In the genomic region with DNA sequence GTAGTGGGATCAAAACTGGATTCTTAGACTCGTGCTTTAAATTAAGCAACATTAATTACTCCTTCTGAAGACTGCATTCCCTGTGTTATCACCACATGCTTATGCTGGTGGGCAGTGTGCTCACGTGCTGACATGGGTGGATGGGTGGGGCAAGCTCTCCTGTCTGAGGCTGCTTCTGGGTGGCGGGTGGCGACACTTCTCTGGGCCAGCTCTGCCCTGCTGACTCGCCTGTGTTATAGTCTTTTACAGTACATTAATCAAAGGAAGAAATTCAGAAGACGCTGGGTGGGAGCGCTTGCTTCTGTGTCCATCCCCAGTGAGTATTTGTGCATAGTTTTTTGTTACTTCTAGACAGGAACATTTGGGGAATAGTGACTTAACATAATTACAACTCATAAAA, we compare ENCODE assay signal across 20 mouse cellular contexts. TPM values are rescaled to one million over a fixed set of nuclear protein-coding genes. Genes with fewer than 3 reads are reported as not detected.
A peak's percentile ranks its signal among the peaks of the same experiment; 100 is the strongest.
DNase-seq lines count a peak whose midpoint lies in the region; ATAC-seq lines count a peak whose summit lies in the region.
"Had no signal": no experiment of that assay in that cellular context is flagged by ENCODE, and none has a peak within 500 bp of the region (broad histone marks: within the 10 kb centered on the region; RNA-seq: fewer than 3 reads in every experiment).

No protein-coding gene starts in this region.

- peaks cover 1% of the 10 kb centered on the region; the same call in 1 of the 2 replicates for H3K9me3 ChIP-seq in limb, embryonic 12.5 days
- no peaks in the 10 kb centered on the region for H3K9me3 ChIP-seq in limb, embryonic 10.5 days (replicated peaks)
- H3K9me3 ChIP-seq in embryonic facial prominence, embryonic 14.5 days (ENCODE audit: control insufficient read depth, low read length): 0 out of 2 replicates have a peak, but pooled peaks cover 2% of the 10 kb centered on the region
- H3K9me3 ChIP-seq: forebrain, embryonic 13.5 days; forebrain, embryonic 15.5 days had no signal

- no peak overlapping the region for H3K9ac ChIP-seq in limb, embryonic 12.5 days (replicated peaks)
- no peak overlapping the region for H3K9ac ChIP-seq in embryonic facial prominence, embryonic 14.5 days (ENCODE audit: low read depth, low read length)
- H3K9ac ChIP-seq: forebrain, embryonic 13.5 days; forebrain, embryonic 15.5 days; forebrain, postnatal 0 days had no signal

- no peaks in the 10 kb centered on the region for H3K27me3 ChIP-seq in limb, embryonic 12.5 days
- no peaks in the 10 kb centered on the region for H3K27me3 ChIP-seq in limb, embryonic 10.5 days (ENCODE audit: low read depth, poor library complexity, severe bottlenecking)
- H3K27me3 ChIP-seq in embryonic facial prominence, embryonic 14.5 days (replicated peaks; ENCODE audit: control insufficient read depth, insufficient read depth, low read length): no peaks in the 10 kb centered on the region
- H3K27me3 ChIP-seq: forebrain, embryonic 13.5 days; forebrain, embryonic 15.5 days; Patski had no signal

- no peak for ATAC-seq in limb, embryonic 12.5 days (ENCODE audit: insufficient number of reproducible peaks, insufficient read depth, low FRiP score, low TSS enrichment, low read depth)
- ATAC-seq in embryonic facial prominence, embryonic 14.5 days (ENCODE audit: low read depth): no peak
- ATAC-seq: activated CD4-positive, CD25-positive, alpha-beta regulatory T cell, adult 4 months; forebrain, embryonic 13.5 days; forebrain, embryonic 15.5 days; forebrain, postnatal 0 days; Patski had no signal

- H3K4me1 ChIP-seq in limb, embryonic 12.5 days (replicated peaks): peaks cover 8% of the 10 kb centered on the region; the same call in 1 of the 2 replicates
- H3K4me1 ChIP-seq in limb, embryonic 10.5 days: 0 out of 2 replicates have a peak, but pooled peaks cover 10% of the 10 kb centered on the region
- H3K4me1 ChIP-seq in embryonic facial prominence, embryonic 14.5 days (ENCODE audit: control insufficient read depth, insufficient read depth, low read length): no peaks in the 10 kb centered on the region; the same call in 1 of the 2 replicates

- 59% methylated on average over 7 of the region's 7 CpGs for WGBS in limb, embryonic 12.5 days
- WGBS in limb, embryonic 10.5 days: 80% methylated on average over 7 of the region's 7 CpGs
- 66% methylated on average over 7 of the region's 7 CpGs for WGBS in embryonic facial prominence, embryonic 14.5 days

- no peak overlapping the region for H3K4me3 ChIP-seq in limb, embryonic 12.5 days (replicated peaks)
- H3K4me3 ChIP-seq in limb, embryonic 10.5 days: no peak overlapping the region
- no peak overlapping the region for H3K4me3 ChIP-seq in embryonic facial prominence, embryonic 14.5 days (ENCODE audit: low read depth, low read length)
- H3K4me3 ChIP-seq: forebrain, embryonic 13.5 days; forebrain, embryonic 15.5 days had no signal

- H3K4me2 ChIP-seq in limb, embryonic 12.5 days: no peak overlapping the region
- no peak overlapping the region for H3K4me2 ChIP-seq in embryonic facial prominence, embryonic 14.5 days (ENCODE audit: low read depth, low read length)
- H3K4me2 ChIP-seq: forebrain, embryonic 13.5 days; forebrain, embryonic 15.5 days had no signal

- H3K36me3 ChIP-seq in limb, embryonic 12.5 days: peaks cover 95% of the 10 kb centered on the region
- peaks cover 99% of the 10 kb centered on the region for H3K36me3 ChIP-seq in limb, embryonic 10.5 days
- peaks cover 80% of the 10 kb centered on the region for H3K36me3 ChIP-seq in embryonic facial prominence, embryonic 14.5 days (ENCODE audit: control insufficient read depth, insufficient read depth, low read length)

- peak overlapping the region; percentile 56; the same call in 1 of the 2 replicates for H3K27ac ChIP-seq in limb, embryonic 12.5 days
- H3K27ac ChIP-seq in limb, embryonic 10.5 days: no peak overlapping the region
- H3K27ac ChIP-seq in embryonic facial prominence, embryonic 14.5 days (replicated peaks; ENCODE audit: low read depth, low read length): peak overlapping the region; percentile 52
- H3K27ac ChIP-seq: forebrain, embryonic 15.5 days had no signal

- intact Hi-C loops in heart, postnatal 36 days (cut with DNase I): no loop called here
- intact Hi-C loops in left cerebral cortex, postnatal 4 days (cut with DNase I): no loop called here

- DNase-seq in heart, adult 11 months: peak; percentile 63
- DNase-seq in heart, postnatal 36 days: no peak
- DNase-seq in limb, embryonic 10.5 days (ENCODE audit: low spot score): no peak
- no peak for DNase-seq in embryonic facial prominence, embryonic 14.5 days (ENCODE audit: low spot score)
- no peak for DNase-seq in left cerebral cortex, postnatal 4 days
- no peak for DNase-seq in thymus, adult 18-20 months
- DNase-seq: adrenal gland, adult 8-10 months; adrenal gland, postnatal 14 days; adrenal gland, postnatal 36 days; cerebellum, adult 11-12 months; cerebellum, adult 2 months; cerebellum, adult 9-10 months; cerebellum, postnatal 10 days; cerebellum, postnatal 25 days; forebrain, postnatal 0 days had no signal

RNA-seq across cellular contexts. Expression of a gene that starts 22.2 kb away (rescaled TPM):
- total RNA-seq in heart, postnatal 36 days (2021): 10 to 100 TPM; 12.0 to 15.5 TPM
- polyA plus RNA-seq in limb, embryonic 12.5 days (2016; fragmentation: Nextera tagmentation; extraction: Ambion mirVana): 1,412 and 1,630 TPM in 2 replicates
- 3,140 and 3,810 TPM in 2 replicates for polyA plus RNA-seq in limb, embryonic 10.5 days (2016; fragmentation: Nextera tagmentation; extraction: Ambion mirVana)
- 2,046 and 2,257 TPM in 2 replicates for polyA plus RNA-seq in embryonic facial prominence, embryonic 14.5 days (2014; fragmentation: Nextera tagmentation; extraction: Ambion mirVana)
- total RNA-seq in left cerebral cortex, postnatal 4 days (2021): 100 to 1,000 TPM; 104 to 155 TPM

RNA-seq across cellular contexts. Expression of a gene that starts 52.0 kb away (rescaled TPM):
- total RNA-seq in heart, postnatal 36 days (2021): 1 to 10 TPM; 2.5 to 2.7 TPM
- 51.1 and 53.5 TPM in 2 replicates for polyA plus RNA-seq in limb, embryonic 12.5 days (2016; fragmentation: Nextera tagmentation; extraction: Ambion mirVana)
- polyA plus RNA-seq in limb, embryonic 10.5 days (2016; fragmentation: Nextera tagmentation; extraction: Ambion mirVana): 28.8 and 33.1 TPM in 2 replicates
- 38.6 and 44.3 TPM in 2 replicates for polyA plus RNA-seq in embryonic facial prominence, embryonic 14.5 days (2014; fragmentation: Nextera tagmentation; extraction: Ambion mirVana)
- 10 to 100 TPM in 1 of 2 experiments, 1 to 10 TPM in 1; 7.4 to 10.9 TPM for total RNA-seq in left cerebral cortex, postnatal 4 days (2021)
